Mouse (Mus musculus) layer of hippocampus, postnatal 14 days (tissue): ENCODE data around the gene Krt18. TPM values are rescaled to one million over a fixed set of nuclear protein-coding genes. Genes with fewer than 3 reads are reported as not detected.
"Not testable (repeated sequence)": the region's sequence is repeated elsewhere in the genome, so short reads cannot be mapped to it uniquely, and the experiment has no call there.

Experiments
- DNase-seq, 2 experiments: peaks; one replicate each; pipeline ENCODE4 v3.0.0; 2021 to 2022; ENCODE audit warnings: low spot score in 2 of 2, mixed read lengths in 1 of 2
- total RNA-seq, 2 experiments: library from RNA; stranded (reverse); gene quantifications; 2 replicates each; pipeline ENCODE4 v1.2.3; 2021

The Krt18 gene
- total RNA-seq, 2 experiments from 2014 or later: 0.45 to 3.4 TPM

DNA sequence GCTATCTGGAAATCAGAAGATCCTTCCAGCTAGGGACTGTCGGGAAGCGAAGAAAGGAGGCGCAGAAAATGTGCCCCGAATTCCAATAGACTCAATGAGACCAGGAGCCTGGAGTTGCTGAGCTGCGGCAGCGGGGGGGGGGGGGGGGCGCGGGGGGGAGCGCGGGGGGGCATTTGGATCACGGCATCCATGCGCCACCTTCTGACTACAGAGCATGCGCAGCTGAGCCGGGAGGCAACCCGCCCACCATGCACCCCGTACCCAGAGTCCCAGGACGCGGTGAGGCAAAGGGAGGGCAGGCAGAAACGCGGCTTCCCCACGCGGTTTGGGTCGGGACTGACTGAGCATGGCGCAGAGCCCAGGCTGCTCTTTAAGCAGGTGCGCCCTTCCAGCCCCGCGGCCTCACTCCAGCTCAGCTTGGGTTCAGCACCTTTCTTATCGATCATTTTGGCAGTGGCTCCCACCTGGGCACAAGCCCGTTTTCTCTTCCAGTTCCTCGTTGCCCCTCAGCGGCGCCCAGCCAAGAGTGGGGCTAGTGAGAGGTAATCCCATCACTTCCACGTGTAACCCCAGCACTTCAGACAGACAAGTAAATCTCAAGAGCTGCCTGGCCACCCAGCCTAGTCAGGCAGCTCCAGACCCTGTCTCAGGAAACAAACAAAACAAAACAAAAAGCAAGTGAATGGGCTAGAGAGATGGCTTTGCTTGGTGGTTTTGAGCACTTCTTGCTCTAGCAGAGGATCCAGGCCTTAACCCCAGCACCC is 24.1 kb downstream of the Krt18 start:
- DNase-seq: peak; percentile 45 to 65

- DNase-seq: no peak
These were observed 28.7 kb downstream of the Krt18 start for GRCm38 (mm10) chr15:102056495-102057174.

- DNase-seq: peak; percentile 89 to 95
These were observed 37.8 kb downstream of the Krt18 start for GRCm38 (mm10) chr15:102065661-102066325.

DNA sequence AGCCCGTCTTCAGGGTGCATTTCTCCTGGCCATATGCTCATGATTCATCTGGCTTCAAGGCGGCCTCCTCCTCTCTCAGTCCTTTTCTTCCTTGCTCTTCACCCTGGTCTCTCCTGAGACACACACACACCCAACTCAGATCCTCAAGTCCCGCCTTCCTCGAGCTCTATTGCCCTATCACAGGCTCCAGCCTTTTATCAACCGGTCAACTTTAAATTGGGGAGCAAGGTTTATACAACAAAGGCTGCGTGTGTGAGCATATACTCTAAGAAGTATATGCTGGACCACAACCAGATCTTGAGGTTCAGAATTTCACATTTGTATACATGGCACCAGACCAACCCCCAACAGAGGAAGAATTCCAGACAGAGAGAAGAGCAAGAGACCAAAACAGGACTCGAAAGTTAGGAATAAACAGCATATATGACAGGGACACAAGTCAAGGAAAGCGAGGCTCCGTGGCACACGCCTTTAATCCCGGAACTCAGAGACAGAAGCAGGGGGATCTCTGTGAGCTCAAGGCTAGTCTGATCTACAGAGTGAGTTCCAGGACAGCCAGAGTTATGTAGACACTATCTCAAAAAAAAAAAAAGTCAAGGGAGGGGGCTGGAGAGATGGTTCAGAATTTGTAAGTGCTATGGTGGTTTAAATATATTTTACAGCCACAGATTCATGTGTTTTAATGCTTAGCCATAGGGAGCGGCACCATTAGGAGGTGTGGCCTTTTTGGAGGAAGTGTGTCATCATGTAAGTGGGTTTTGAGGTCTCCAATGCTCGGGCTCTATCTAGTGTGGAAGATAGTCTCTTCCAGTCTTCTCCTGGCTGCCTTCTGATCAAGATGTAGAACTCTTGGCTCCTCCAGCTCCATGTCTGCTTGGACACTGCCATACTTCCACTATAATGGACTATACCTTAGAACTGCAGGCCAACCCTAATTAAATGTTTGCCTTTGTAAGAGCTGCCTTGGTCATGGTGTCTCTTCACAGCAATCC is 42.8 kb downstream of the Krt18 start:
- DNase-seq: no peak

DNA sequence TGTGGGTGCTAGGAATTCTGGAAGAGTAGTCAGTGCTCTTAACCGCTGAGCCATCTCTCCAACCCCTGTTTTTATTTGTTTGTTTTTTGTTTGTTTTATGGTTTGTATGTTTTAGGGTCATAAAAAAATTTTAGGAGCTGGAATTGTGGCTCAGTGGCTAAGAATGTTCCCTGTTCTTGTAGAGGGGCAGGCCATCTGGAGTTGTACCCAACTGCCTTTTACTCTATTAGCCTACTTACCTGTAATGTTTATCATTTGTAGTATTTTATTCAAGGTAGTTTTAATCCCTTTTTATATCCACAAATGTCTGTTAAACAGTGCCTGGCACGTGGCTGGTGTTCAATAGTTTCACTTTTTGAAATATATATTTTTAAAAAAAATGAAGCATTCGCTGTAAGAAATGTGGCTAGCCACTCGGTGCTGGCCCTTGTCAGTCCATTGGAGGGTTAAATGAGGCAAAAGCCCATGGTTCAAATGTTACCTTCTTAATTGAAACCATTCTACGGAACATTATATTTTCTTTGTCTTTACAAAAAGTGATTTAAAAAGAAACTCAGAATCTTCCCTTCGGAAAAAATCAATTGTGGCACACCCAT is 45.1 kb downstream of the Krt18 start:
- no peak for DNase-seq

- DNase-seq: peak; percentile 98 to 99
These were observed 45.6 kb downstream of the Krt18 start, which contains the start of gene Eif4b for GRCm38 (mm10) chr15:102073559-102074069. Eif4b (plus strand) TSS chr15:102073773.

GRCm38 (mm10) chr15:102074070-102074731 is 46.2 kb downstream of the Krt18 start:
- peak; percentile 59 to 63 for DNase-seq

DNA sequence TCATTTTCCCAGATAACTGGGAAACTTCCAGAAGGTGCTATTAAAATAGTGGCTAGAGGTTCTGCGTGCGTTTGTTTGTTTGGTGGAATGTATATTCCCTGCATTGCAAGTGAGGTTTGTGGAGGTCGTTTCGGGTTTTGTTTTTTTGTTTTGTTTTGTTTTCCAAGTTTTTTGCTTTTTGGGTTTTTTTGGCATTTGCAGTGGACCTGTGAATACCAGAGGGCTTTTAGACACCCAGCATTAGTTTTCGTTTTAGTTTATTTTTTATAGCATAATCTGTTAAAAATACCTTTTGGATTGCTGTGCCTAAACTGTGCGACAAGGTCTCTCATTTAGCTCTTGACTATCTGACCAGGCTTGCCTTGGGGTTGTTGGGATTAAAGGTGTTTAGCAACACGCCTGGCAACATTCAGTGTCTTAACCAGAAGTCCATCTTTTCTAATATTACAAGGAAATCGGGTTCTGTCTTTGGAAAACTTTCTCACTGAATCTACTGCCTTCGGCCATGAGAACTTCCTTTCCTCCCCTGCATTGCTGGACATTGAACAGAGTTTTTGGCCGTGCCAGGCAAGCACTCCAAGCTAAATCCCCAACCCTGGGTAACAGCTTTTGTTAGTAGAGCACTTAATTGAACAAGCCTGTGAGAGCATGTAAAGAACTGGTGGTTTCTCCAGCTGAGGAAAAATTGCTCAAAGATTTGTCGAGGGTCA is 47.1 kb downstream of the Krt18 start:
- DNase-seq: no peak

- no peak for DNase-seq
These were observed 49.2 kb downstream of the Krt18 start for GRCm38 (mm10) chr15:102077111-102077677.

GRCm38 (mm10) chr15:102079221-102079620 is 51.2 kb downstream of the Krt18 start:
- no peak for DNase-seq

DNA sequence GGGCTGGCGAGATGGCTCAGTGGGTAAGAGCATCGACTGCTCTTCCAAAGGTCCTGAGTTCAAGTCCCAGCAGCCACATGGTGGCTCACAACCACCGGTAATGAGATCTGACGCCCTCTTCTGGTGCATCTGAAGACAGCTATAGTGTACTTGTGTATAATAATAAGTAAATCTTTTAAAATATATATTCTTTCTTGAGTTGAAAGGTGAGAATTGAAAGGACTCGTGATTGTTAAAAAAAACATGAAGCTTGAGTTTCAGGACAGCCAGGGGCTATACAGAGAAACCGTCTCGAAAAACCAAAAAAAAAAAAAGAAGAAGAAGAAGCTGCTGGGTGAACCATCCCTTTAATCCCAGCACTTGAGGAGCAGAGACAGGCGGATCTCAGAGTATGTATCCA is 51.9 kb downstream of the Krt18 start:
- DNase-seq: not testable (repeated sequence)

DNA sequence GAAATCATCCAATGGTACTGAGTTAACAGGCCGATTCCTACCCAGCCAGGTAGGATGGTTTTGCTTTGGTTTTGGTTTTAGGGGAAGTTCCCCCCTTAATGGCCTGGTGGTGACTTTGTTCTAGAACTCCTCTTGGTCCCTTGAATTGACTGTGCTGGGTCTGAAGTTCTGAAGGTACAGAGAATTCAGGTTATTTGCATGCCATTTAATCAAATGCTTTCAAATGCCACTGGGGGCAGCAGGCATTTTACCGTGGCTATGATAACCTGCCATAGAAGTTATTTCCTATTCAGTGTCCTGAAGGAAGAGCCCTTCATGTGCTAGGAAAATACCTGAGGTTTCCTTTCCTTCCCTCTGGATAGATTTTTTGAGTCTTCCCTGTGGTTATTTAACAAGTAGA is 52.4 kb downstream of the Krt18 start:
- DNase-seq: no peak

Other genes with a start within 250 kb of the Krt18 start
- not detected for gene Krt72, start 241.7 kb upstream of the Krt18 start, total RNA-seq
- 1 to 10 TPM; 7.7 to 8.2 TPM for gene Krt73, start 225.8 kb upstream of the Krt18 start, total RNA-seq
- 1 to 10 TPM; 2.6 to 3.7 TPM for gene Krt2, start 210.0 kb upstream of the Krt18 start, total RNA-seq
- 1 to 10 TPM; 3.4 to 4.4 TPM for gene Krt1, start 177.4 kb upstream of the Krt18 start, total RNA-seq
- gene Krt77, start 158.5 kb upstream of the Krt18 start, total RNA-seq: 1 to 10 TPM; 7.2 to 9.4 TPM
- not detected for gene Krt76, start 135.3 kb upstream of the Krt18 start, total RNA-seq
- not detected for gene Krt4, start 103.4 kb upstream of the Krt18 start, total RNA-seq
- under 1 TPM in 1 of 2 experiments, not detected in 1; 0.44 TPM for gene Krt79, start 87.9 kb upstream of the Krt18 start, total RNA-seq
- gene Krt78, start 73.9 kb upstream of the Krt18 start, total RNA-seq: not detected
- gene Krt8, start 23.7 kb upstream of the Krt18 start, total RNA-seq: 1 to 10 TPM in 1 of 2 experiments, under 1 TPM in 1; 0.31 to 1.6 TPM
- gene Eif4b, start 45.6 kb downstream of the Krt18 start, total RNA-seq: 100 to 1,000 TPM; 179 to 184 TPM
- 10 to 100 TPM; 10.0 to 15.8 TPM for gene Tns2, start 72.2 kb downstream of the Krt18 start, total RNA-seq
- gene Spryd3, start 108.1 kb downstream of the Krt18 start, total RNA-seq: 100 to 1,000 TPM; 163 to 164 TPM
- gene Igfbp6, start 116.2 kb downstream of the Krt18 start, total RNA-seq: 1 to 10 TPM; 3.0 to 4.0 TPM
- not detected for gene Soat2, start 122.3 kb downstream of the Krt18 start, total RNA-seq
- 10 to 100 TPM; 69.8 to 76.3 TPM for gene Zfp740, start 175.1 kb downstream of the Krt18 start, total RNA-seq
- gene Csad, start 176.5 kb downstream of the Krt18 start, total RNA-seq: 10 to 100 TPM; 40.5 to 42.4 TPM
- gene Itgb7, start 203.8 kb downstream of the Krt18 start, total RNA-seq: 1 to 10 TPM; 2.1 to 4.2 TPM
- gene Rarg, start 229.3 kb downstream of the Krt18 start, total RNA-seq: 10 to 100 TPM in 1 of 2 experiments, 1 to 10 TPM in 1; 8.8 to 11.2 TPM
- gene Gm9918, start 242.4 kb downstream of the Krt18 start, total RNA-seq: not detected